27 mouse cellular contexts compared by ENCODE assay signal in the genomic region with DNA sequence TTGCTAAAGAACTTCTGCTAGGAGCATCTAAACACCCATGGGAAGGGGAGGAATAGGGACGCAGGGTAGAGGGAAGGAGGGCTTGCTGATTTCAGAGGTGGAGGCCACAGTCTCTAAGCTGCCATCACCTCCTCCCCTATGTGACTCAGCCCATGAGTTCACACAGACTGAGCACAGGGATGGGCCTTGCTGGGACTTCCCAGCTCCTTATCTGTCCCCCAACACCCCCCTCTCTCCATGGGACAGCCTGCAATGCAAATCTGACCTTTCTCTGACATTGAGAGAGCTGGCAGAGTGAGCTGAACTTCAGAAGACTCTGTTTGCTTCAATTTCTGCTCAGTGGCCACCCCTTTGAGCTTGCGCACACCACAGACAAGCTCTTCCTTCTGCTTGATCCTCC. TPM values are rescaled to one million over a fixed set of nuclear protein-coding genes. Genes with fewer than 3 reads are reported as not detected.
A peak's percentile ranks its signal among the peaks of the same experiment; 100 is the strongest.
DNase-seq lines count a peak whose midpoint lies in the region; ATAC-seq and TF ChIP-seq lines count a peak whose summit lies in the region.
"Had no signal": no experiment of that assay in that cellular context is flagged by ENCODE, and none has a peak within 500 bp of the region (broad histone marks: within the 10 kb centered on the region; RNA-seq: fewer than 3 reads in every experiment).

No protein-coding gene starts in this region.

- DNase-seq in heart, embryonic 10.5 days (ENCODE audit: low spot score): peak; percentile 81
- DNase-seq in heart, postnatal 10 days: no peak
- no peak for DNase-seq in heart, postnatal 14 days
- DNase-seq in MN1 (ENCODE audit: low spot score): peak; percentile 29
- peak; percentile 31 for DNase-seq in stomach, postnatal 0 days (ENCODE audit: low spot score)
- DNase-seq in left cerebral cortex, postnatal 14 days (ENCODE audit: low spot score in 2 of 2): no peak
- DNase-seq: cerebellum, adult 2 months; cerebellum, postnatal 25 days; kidney, adult 11 months; left cerebral cortex, postnatal 4 days; lung, postnatal 36 days; thymus, adult 2 months; thymus, postnatal 4 days had no signal

- no peak overlapping the region for H3K4me2 ChIP-seq in heart, embryonic 16.5 days (ENCODE audit: low read depth, low read length)
- H3K4me2 ChIP-seq in stomach, postnatal 0 days (replicated peaks; ENCODE audit: low read depth): no peak overlapping the region
- H3K4me2 ChIP-seq: embryonic facial prominence, embryonic 12.5 days; forebrain, embryonic 13.5 days; limb, embryonic 15.5 days; lung, embryonic 15.5 days; midbrain, embryonic 13.5 days; stomach, embryonic 15.5 days had no signal

- H3K27ac ChIP-seq in heart, embryonic 10.5 days: peak overlapping the region; percentile 81
- H3K27ac ChIP-seq in heart, embryonic 16.5 days (ENCODE audit: low read length): peak overlapping the region; percentile 69
- no peak overlapping the region for H3K27ac ChIP-seq in stomach, postnatal 0 days (replicated peaks)
- H3K27ac ChIP-seq: embryonic facial prominence, embryonic 12.5 days; forebrain, embryonic 13.5 days; hindbrain, postnatal 0 days; left cerebral cortex, adult 2 months; limb, embryonic 15.5 days; liver, embryonic 14.5 days; lung, embryonic 15.5 days; midbrain, embryonic 13.5 days; stomach, embryonic 15.5 days had no signal

- H3K36me3 ChIP-seq in heart, embryonic 10.5 days: peaks cover 5% of the 10 kb centered on the region; the same call in 1 of the 2 replicates
- no peaks in the 10 kb centered on the region for H3K36me3 ChIP-seq in heart, embryonic 16.5 days (ENCODE audit: control insufficient read depth, insufficient read depth)
- H3K36me3 ChIP-seq in stomach, postnatal 0 days (ENCODE audit: control insufficient read depth, insufficient read depth, low read length): no peaks in the 10 kb centered on the region
- H3K36me3 ChIP-seq: embryonic facial prominence, embryonic 12.5 days; lung, embryonic 15.5 days; midbrain, embryonic 13.5 days; stomach, embryonic 15.5 days had no signal

- no peak for TF ChIP-seq EP300 in stomach, postnatal 0 days (optimal IDR thresholded peaks at IDR 0.05)

- 60% methylated on average over 2 of the region's 2 CpGs for WGBS in heart, embryonic 10.5 days
- WGBS in heart, embryonic 16.5 days: 65% methylated on average over 2 of the region's 2 CpGs
- WGBS in stomach, postnatal 0 days: 95% methylated on average over 2 of the region's 2 CpGs

- peaks cover 61% of the 10 kb centered on the region for H3K4me1 ChIP-seq in heart, embryonic 10.5 days
- peaks cover 30% of the 10 kb centered on the region for H3K4me1 ChIP-seq in heart, embryonic 16.5 days (ENCODE audit: control insufficient read depth, insufficient read depth, low read length)
- peaks cover 5% of the 10 kb centered on the region; the same call in 1 of the 2 replicates for H3K4me1 ChIP-seq in stomach, postnatal 0 days (replicated peaks; ENCODE audit: control insufficient read depth, insufficient read depth)

- H3K9me3 ChIP-seq in heart, embryonic 10.5 days: no peaks in the 10 kb centered on the region
- no peaks in the 10 kb centered on the region for H3K9me3 ChIP-seq in heart, embryonic 16.5 days (replicated peaks; ENCODE audit: control insufficient read depth, low read length)
- no peaks in the 10 kb centered on the region for H3K9me3 ChIP-seq in stomach, postnatal 0 days (ENCODE audit: control insufficient read depth, low read length)
- H3K9me3 ChIP-seq: embryonic facial prominence, embryonic 12.5 days; forebrain, embryonic 13.5 days; limb, embryonic 15.5 days; lung, embryonic 15.5 days; megakaryocyte, embryonic 14.5 days; midbrain, embryonic 13.5 days; stomach, embryonic 15.5 days had no signal

- H3K4me3 ChIP-seq in heart, embryonic 10.5 days: no peak overlapping the region
- no peak overlapping the region for H3K4me3 ChIP-seq in heart, embryonic 16.5 days (ENCODE audit: low read length)
- H3K4me3 ChIP-seq in stomach, postnatal 0 days (ENCODE audit: low read depth, low read length): no peak overlapping the region
- H3K4me3 ChIP-seq: embryonic facial prominence, embryonic 12.5 days; forebrain, embryonic 13.5 days; left cerebral cortex, adult 2 months; limb, embryonic 15.5 days; lung, embryonic 15.5 days; megakaryocyte, embryonic 14.5 days; midbrain, embryonic 13.5 days; stomach, embryonic 15.5 days had no signal

- H3K27me3 ChIP-seq in heart, embryonic 10.5 days (ENCODE audit: insufficient read depth, poor library complexity, severe bottlenecking): no peaks in the 10 kb centered on the region
- no peaks in the 10 kb centered on the region for H3K27me3 ChIP-seq in heart, embryonic 16.5 days (ENCODE audit: control insufficient read depth, insufficient read depth, low read length)
- no peaks in the 10 kb centered on the region for H3K27me3 ChIP-seq in stomach, postnatal 0 days (ENCODE audit: control insufficient read depth, insufficient read depth, low read length)
- H3K27me3 ChIP-seq: embryonic facial prominence, embryonic 12.5 days; forebrain, embryonic 13.5 days; limb, embryonic 15.5 days; lung, embryonic 15.5 days; midbrain, embryonic 13.5 days; Patski; stomach, embryonic 15.5 days had no signal

- peak; percentile 64 for ATAC-seq in heart, embryonic 16.5 days (replicated peaks; ENCODE audit: extremely low read depth, insufficient read depth, low FRiP score)
- peak; percentile 75 for ATAC-seq in stomach, postnatal 0 days (ENCODE audit: low FRiP score, low TSS enrichment)
- ATAC-seq: forebrain, embryonic 13.5 days; hindbrain, postnatal 0 days; midbrain, embryonic 13.5 days; Patski had no signal

- intact Hi-C loops in heart, postnatal 10 days (cut with DNase I): no loop called here
- intact Hi-C loops in heart, postnatal 14 days (cut with DNase I): no loop called here
- intact Hi-C loops in left cerebral cortex, postnatal 14 days (cut with DNase I): no loop called here

- H3K9ac ChIP-seq in heart, embryonic 16.5 days (ENCODE audit: low read length): no peak overlapping the region; the same call in 1 of the 2 replicates
- H3K9ac ChIP-seq in stomach, postnatal 0 days (ENCODE audit: low read length): no peak overlapping the region
- H3K9ac ChIP-seq: embryonic facial prominence, embryonic 12.5 days; forebrain, embryonic 13.5 days; limb, embryonic 15.5 days; liver, embryonic 14.5 days; lung, embryonic 15.5 days; midbrain, embryonic 13.5 days; stomach, embryonic 15.5 days had no signal

- no peak for TF ChIP-seq CTCF in stomach, postnatal 0 days (IDR thresholded peaks at IDR 0.05; ENCODE audit: low read depth)

RNA-seq across cellular contexts. Expression of gene Dkk3, which starts 18.1 kb away (rescaled TPM):
- polyA plus RNA-seq in heart, embryonic 10.5 days (2016; fragmentation: Nextera tagmentation; extraction: Ambion mirVana): 59.8 and 101 TPM in 2 replicates
- 10 to 100 TPM; 44.1 to 77.0 TPM for total RNA-seq in heart, postnatal 10 days (2021)
- 73.8 and 91.0 TPM in 2 replicates for polyA plus RNA-seq in heart, embryonic 16.5 days (2015; fragmentation: Nextera tagmentation; extraction: Ambion mirVana)
- 10 to 100 TPM; 21.3 to 48.5 TPM for total RNA-seq in heart, postnatal 14 days (2021)
- polyA plus RNA-seq in stomach, postnatal 0 days (2015; fragmentation: Nextera tagmentation; extraction: Ambion mirVana): 39.1 and 40.0 TPM in 2 replicates
- 100 to 1,000 TPM in 1 of 2 experiments, 10 to 100 TPM in 1; 97.1 to 119 TPM for total RNA-seq in left cerebral cortex, postnatal 14 days (2021)
- total RNA-seq: monocyte, adult 5-6 weeks; neutrophil, adult 5-6 weeks had no signal

Comparison
In these comparisons a context has a peak if more than half of its experiments do, and no peak if none do; other contexts are left out.
1. DNase-seq: peak in heart, embryonic 10.5 days (single experiment), MN1 (single experiment) and stomach, postnatal 0 days (single experiment); none in heart, postnatal 10 days (0 of 2), heart, postnatal 14 days (0 of 2) and left cerebral cortex, postnatal 14 days (0 of 2).